15 mouse cellular contexts compared by ENCODE assay signal in genomic region chr12:31126071-31126470, GRCm38 (mm10). TPM values are rescaled to one million over a fixed set of nuclear protein-coding genes. Genes with fewer than 3 reads are reported as not detected.
DNase-seq lines count a peak whose midpoint lies in the region; ATAC-seq and TF ChIP-seq lines count a peak whose summit lies in the region.
"Had no signal": no experiment of that assay in that cellular context is flagged by ENCODE, and none has a peak within 500 bp of the region (broad histone marks: within the 10 kb centered on the region; RNA-seq: fewer than 3 reads in every experiment).

No protein-coding gene starts in this region.

- no peaks in the 10 kb centered on the region for H3K4me1 ChIP-seq in forebrain, embryonic 14.5 days (ENCODE audit: control insufficient read depth, insufficient read depth, low read length)
- H3K4me1 ChIP-seq in forebrain, embryonic 15.5 days: no peaks in the 10 kb centered on the region
- no peaks in the 10 kb centered on the region for H3K4me1 ChIP-seq in forebrain, embryonic 16.5 days (replicated peaks; ENCODE audit: control insufficient read depth, insufficient read depth, low read length)

- peak; percentile 75 for TF ChIP-seq CTCF in layer of hippocampus, adult 2 months (conservative IDR thresholded peaks at IDR 0.05)
- TF ChIP-seq CTCF in Patski (IDR thresholded peaks at IDR 0.05): peak; percentile 34

- POLR2A ChIA-PET in Patski (lab: Charles Lee): interaction anchor here (0.7 kb wide), 3 partner anchors 129 to 208 kb away, joined by 3 read pairs; no protein-coding TSS in a partner anchor

- 35% methylated on average over 1 of the region's 1 CpGs for WGBS in forebrain, embryonic 14.5 days
- WGBS in forebrain, embryonic 15.5 days: 38% methylated on average over 1 of the region's 1 CpGs
- 35% methylated on average over 1 of the region's 1 CpGs for WGBS in forebrain, embryonic 16.5 days

- in situ Hi-C loops in Patski (cut with MboI; ENCODE audit: low pct_unique_long_range_greater_than_20kb): loop anchor here (5.0 to 25.0 kb wide), 4 partner anchors 141 to 811 kb away; partner anchors contain the start of genes Cbll1 and Lamb1

- CTCF ChIA-PET in Patski (lab: Charles Lee): interaction anchor here (0.7 to 1.6 kb wide), 6 partner anchors 11 to 204 kb away, joined by 3 to 4 read pairs (median 3); no protein-coding TSS in a partner anchor

- H3K4me2 ChIP-seq in forebrain, embryonic 14.5 days (ENCODE audit: low read length): no peak overlapping the region
- H3K4me2 ChIP-seq in forebrain, embryonic 15.5 days (replicated peaks): no peak overlapping the region
- no peak overlapping the region for H3K4me2 ChIP-seq in forebrain, embryonic 16.5 days (ENCODE audit: low read length)

- no peak overlapping the region for H3K9ac ChIP-seq in forebrain, embryonic 14.5 days (ENCODE audit: low read length)
- no peak overlapping the region for H3K9ac ChIP-seq in forebrain, embryonic 15.5 days (replicated peaks)
- H3K9ac ChIP-seq in forebrain, embryonic 16.5 days (replicated peaks; ENCODE audit: low read depth, low read length): no peak overlapping the region

- no peak overlapping the region for H3K27ac ChIP-seq in forebrain, embryonic 14.5 days (ENCODE audit: low read depth, low read length)
- H3K27ac ChIP-seq in forebrain, embryonic 15.5 days (replicated peaks): no peak overlapping the region
- H3K27ac ChIP-seq in layer of hippocampus, adult 2 months: no peak overlapping the region
- no peak overlapping the region for H3K27ac ChIP-seq in forebrain, embryonic 16.5 days (ENCODE audit: low read length)

- no peaks in the 10 kb centered on the region for H3K36me3 ChIP-seq in forebrain, embryonic 14.5 days (ENCODE audit: control insufficient read depth, insufficient read depth, low read length)
- H3K36me3 ChIP-seq in forebrain, embryonic 15.5 days: no peaks in the 10 kb centered on the region
- H3K36me3 ChIP-seq in forebrain, embryonic 16.5 days (ENCODE audit: control insufficient read depth, insufficient read depth): no peaks in the 10 kb centered on the region

- no peaks in the 10 kb centered on the region for H3K27me3 ChIP-seq in forebrain, embryonic 14.5 days (replicated peaks; ENCODE audit: control insufficient read depth, insufficient read depth, low read length)
- H3K27me3 ChIP-seq in forebrain, embryonic 15.5 days: no peaks in the 10 kb centered on the region
- H3K27me3 ChIP-seq in Patski: no peaks in the 10 kb centered on the region
- no peaks in the 10 kb centered on the region for H3K27me3 ChIP-seq in forebrain, embryonic 16.5 days (replicated peaks; ENCODE audit: control insufficient read depth, insufficient read depth, low read length)

- H3K4me3 ChIP-seq in forebrain, embryonic 14.5 days (ENCODE audit: low read depth, low read length): no peak overlapping the region
- no peak overlapping the region for H3K4me3 ChIP-seq in forebrain, embryonic 15.5 days
- H3K4me3 ChIP-seq in layer of hippocampus, adult 2 months: no peak overlapping the region
- no peak overlapping the region for H3K4me3 ChIP-seq in forebrain, embryonic 16.5 days (replicated peaks; ENCODE audit: low read length)
- H3K4me3 ChIP-seq: erythroblast, embryonic 14.5 days had no signal

- DNase-seq in forebrain, embryonic 14.5 days (ENCODE audit: low spot score): peak; percentile 33
- no peak for DNase-seq in layer of hippocampus, adult 2 months (ENCODE audit: low spot score in 2 of 2)
- DNase-seq in layer of hippocampus, postnatal 36 days: no peak
- DNase-seq in 3T3-L1 (ENCODE audit: low read depth, low spot score) (peak; percentile 42), Patski (ENCODE audit: low read depth, low spot score) (no peak)
- no peak for DNase-seq in ovary, postnatal 36 days (ENCODE audit: low spot score)
- DNase-seq: adrenal gland, adult 2 months; cerebellum, postnatal 10 days; right cerebral cortex, adult 18-20 months had no signal

- no peaks in the 10 kb centered on the region for H3K9me3 ChIP-seq in forebrain, embryonic 14.5 days (replicated peaks; ENCODE audit: control insufficient read depth, low read length)
- H3K9me3 ChIP-seq in forebrain, embryonic 15.5 days: no peaks in the 10 kb centered on the region
- H3K9me3 ChIP-seq in forebrain, embryonic 16.5 days (ENCODE audit: control insufficient read depth, low read length): no peaks in the 10 kb centered on the region

- no peak for ATAC-seq in forebrain, embryonic 14.5 days
- ATAC-seq in forebrain, embryonic 15.5 days (replicated peaks): no peak
- ATAC-seq in Patski: no peak
- no peak for ATAC-seq in forebrain, embryonic 16.5 days

RNA-seq across cellular contexts. Expression of gene Fam110c, which starts 52.4 kb away (rescaled TPM):
- polyA plus RNA-seq in forebrain, embryonic 14.5 days (2014; fragmentation: Nextera tagmentation; extraction: Ambion mirVana): 0.06 TPM in 1 of 2 replicates, not detected in the other
- polyA plus RNA-seq in forebrain, embryonic 15.5 days (2015; fragmentation: Nextera tagmentation; extraction: Ambion mirVana): 0.05 TPM in 1 of 2 replicates, not detected in the other
- total RNA-seq in layer of hippocampus, adult 2 months (2021): not detected
- total RNA-seq in layer of hippocampus, postnatal 36 days (2021): not detected
- polyA plus RNA-seq in Patski (2021): not detected
- 0.06 and 0.07 TPM in 2 replicates for polyA plus RNA-seq in forebrain, embryonic 16.5 days (2015; fragmentation: Nextera tagmentation; extraction: Ambion mirVana)
- total RNA-seq: layer of hippocampus, adult 18-20 months; left cerebral cortex, postnatal 25 days had no signal
- polyA plus RNA-seq: erythroblast, embryonic 14.5 days; neural tube, embryonic 14.5 days had no signal

Comparison
In these comparisons a context has a peak if more than half of its experiments do, and no peak if none do; other contexts are left out.
1. DNase-seq: peak in forebrain, embryonic 14.5 days (single experiment) and 3T3-L1 (single experiment); none in layer of hippocampus, adult 2 months (0 of 2), layer of hippocampus, postnatal 36 days (0 of 2), Patski (single experiment) and ovary, postnatal 36 days (single experiment).